Mouse (Mus musculus): ENCODE data around the gene Nhlh1. TPM values are rescaled to one million over a fixed set of nuclear protein-coding genes. Genes with fewer than 3 reads are reported as not detected.

The Nhlh1 gene
- polyA plus RNA-seq, 1 experiment from 2014 or later, result not detected

GRCm38 (mm10) chr1:172082101-172082898 is 24.9 kb upstream of the Nhlh1 start, which contains the start of the genes Copa and Ncstn:
Gene Copa, plus strand, starts transcription at chr1:172082529.
Gene Ncstn, minus strand, starts transcription at chr1:172082795.
- no peaks in the 10 kb centered on the region for H3K27me3 ChIP-seq (replicated peaks; ENCODE audit: control insufficient read depth, insufficient read depth, low read length)
- peak within 1 kb of the TSS; percentile 99 for H3K4me3 ChIP-seq (ENCODE audit: low read depth, low read length)
- H3K9ac ChIP-seq (ENCODE audit: low read length), result peak within 1 kb of the TSS; percentile 91
- ATAC-seq (replicated peaks; ENCODE audit: low FRiP score, low TSS enrichment, low read depth) (peak; percentile 98), DNase-seq (ENCODE audit: low spot score) (peak; percentile 96)
- WGBS, result under 1% methylated on average over 40 of the region's 40 CpGs
- peaks cover 18% of the 10 kb centered on the region; the same call in 1 of the 2 replicates for H3K4me1 ChIP-seq (replicated peaks; ENCODE audit: control insufficient read depth, insufficient read depth, low read length)
- H3K4me2 ChIP-seq (ENCODE audit: low read length), result peak within 1 kb of the TSS; percentile 65
- H3K9me3 ChIP-seq (ENCODE audit: control insufficient read depth, low read length), result no peaks in the 10 kb centered on the region
- peak within 1 kb of the TSS; percentile 76 for H3K27ac ChIP-seq (ENCODE audit: low read depth)
- H3K36me3 ChIP-seq (ENCODE audit: control insufficient read depth, insufficient read depth, low read length), result peaks cover 27% of the 10 kb centered on the region

GRCm38 (mm10) chr1:172077981-172078380 is 20.6 kb upstream of the Nhlh1 start:
- Histone ChIP-seq H3K36me3 (ENCODE audit: control insufficient read depth, insufficient read depth, low read length) (peaks cover 70% of the 10 kb centered on the region), H3K4me1 (replicated peaks; ENCODE audit: control insufficient read depth, insufficient read depth, low read length) (peaks cover 5% of the 10 kb centered on the region; the same call in 1 of the 2 replicates), H3K27ac (ENCODE audit: low read depth) (peak overlapping the region; percentile 60; the same call in 1 of the 2 replicates), H3K4me3 (ENCODE audit: low read depth, low read length) (no peak overlapping the region), H3K4me2 (ENCODE audit: low read length) (no peak overlapping the region), H3K9ac (ENCODE audit: low read length) (no peak overlapping the region), H3K9me3 (ENCODE audit: control insufficient read depth, low read length) (no peaks in the 10 kb centered on the region), H3K27me3 (replicated peaks; ENCODE audit: control insufficient read depth, insufficient read depth, low read length) (no peaks in the 10 kb centered on the region)
- DNase-seq (ENCODE audit: low spot score), result no peak
- ATAC-seq (replicated peaks; ENCODE audit: low FRiP score, low TSS enrichment, low read depth), result no peak
- 62% methylated on average over 5 of the region's 5 CpGs for WGBS

- no peaks in the 10 kb centered on the region for H3K4me1 ChIP-seq (replicated peaks; ENCODE audit: control insufficient read depth, insufficient read depth, low read length)
- 97% methylated on average over 7 of the region's 7 CpGs for WGBS
Measured at GRCm38 (mm10) chr1:172072604-172073003, 15.2 kb upstream of the Nhlh1 start.

GRCm38 (mm10) chr1:172071556-172071955 is 14.2 kb upstream of the Nhlh1 start:
- Histone ChIP-seq H3K27me3 (replicated peaks; ENCODE audit: control insufficient read depth, insufficient read depth, low read length) (no peaks in the 10 kb centered on the region), H3K4me3 (ENCODE audit: low read depth, low read length) (no peak overlapping the region), H3K4me2 (ENCODE audit: low read length) (no peak overlapping the region), H3K36me3 (ENCODE audit: control insufficient read depth, insufficient read depth, low read length) (peaks cover 100% of the 10 kb centered on the region), H3K9ac (ENCODE audit: low read length) (no peak overlapping the region), H3K4me1 (replicated peaks; ENCODE audit: control insufficient read depth, insufficient read depth, low read length) (no peaks in the 10 kb centered on the region), H3K9me3 (ENCODE audit: control insufficient read depth, low read length) (no peaks in the 10 kb centered on the region), H3K27ac (ENCODE audit: low read depth) (no peak overlapping the region)
- WGBS, result 70% methylated on average over 4 of the region's 4 CpGs
- no peak for ATAC-seq (replicated peaks; ENCODE audit: low FRiP score, low TSS enrichment, low read depth)
- no peak for DNase-seq (ENCODE audit: low spot score)

More at GRCm38 (mm10) chr1:172072604-172073003, 15.2 kb upstream of the Nhlh1 start:
- DNase-seq (ENCODE audit: low spot score) (no peak), ATAC-seq (replicated peaks; ENCODE audit: low FRiP score, low TSS enrichment, low read depth) (no peak)
- H3K4me2 ChIP-seq (ENCODE audit: low read length), result no peak overlapping the region
- no peaks in the 10 kb centered on the region for H3K27me3 ChIP-seq (replicated peaks; ENCODE audit: control insufficient read depth, insufficient read depth, low read length)
- no peak overlapping the region for H3K27ac ChIP-seq (ENCODE audit: low read depth)
- no peaks in the 10 kb centered on the region for H3K9me3 ChIP-seq (ENCODE audit: control insufficient read depth, low read length)
- H3K4me3 ChIP-seq (ENCODE audit: low read depth, low read length), result no peak overlapping the region
- peaks cover 100% of the 10 kb centered on the region for H3K36me3 ChIP-seq (ENCODE audit: control insufficient read depth, insufficient read depth, low read length)
- no peak overlapping the region for H3K9ac ChIP-seq (ENCODE audit: low read length)

- Histone ChIP-seq H3K36me3 (ENCODE audit: control insufficient read depth, insufficient read depth, low read length) (peaks cover 100% of the 10 kb centered on the region), H3K4me3 (ENCODE audit: low read depth, low read length) (no peak overlapping the region), H3K27ac (ENCODE audit: low read depth) (no peak overlapping the region), H3K27me3 (replicated peaks; ENCODE audit: control insufficient read depth, insufficient read depth, low read length) (no peaks in the 10 kb centered on the region), H3K9me3 (ENCODE audit: control insufficient read depth, low read length) (no peaks in the 10 kb centered on the region), H3K4me2 (ENCODE audit: low read length) (no peak overlapping the region), H3K9ac (ENCODE audit: low read length) (no peak overlapping the region), H3K4me1 (replicated peaks; ENCODE audit: control insufficient read depth, insufficient read depth, low read length) (no peaks in the 10 kb centered on the region)
- 47% methylated on average over 6 of the region's 6 CpGs for WGBS
- ATAC-seq (replicated peaks; ENCODE audit: low FRiP score, low TSS enrichment, low read depth) (no peak), DNase-seq (ENCODE audit: low spot score) (no peak)
Measured at GRCm38 (mm10) chr1:172070227-172070626, 12.9 kb upstream of the Nhlh1 start.

GRCm38 (mm10) chr1:172064613-172065141 is 7.3 kb upstream of the Nhlh1 start:
- Histone ChIP-seq H3K4me2 (ENCODE audit: low read length) (no peak overlapping the region), H3K9ac (ENCODE audit: low read length) (no peak overlapping the region), H3K4me1 (replicated peaks; ENCODE audit: control insufficient read depth, insufficient read depth, low read length) (no peaks in the 10 kb centered on the region; the same call in 1 of the 2 replicates), H3K36me3 (ENCODE audit: control insufficient read depth, insufficient read depth, low read length) (peaks cover 46% of the 10 kb centered on the region), H3K27ac (ENCODE audit: low read depth) (no peak overlapping the region), H3K4me3 (ENCODE audit: low read depth, low read length) (no peak overlapping the region), H3K27me3 (replicated peaks; ENCODE audit: control insufficient read depth, insufficient read depth, low read length) (no peaks in the 10 kb centered on the region), H3K9me3 (ENCODE audit: control insufficient read depth, low read length) (no peaks in the 10 kb centered on the region)
- ATAC-seq (replicated peaks; ENCODE audit: low FRiP score, low TSS enrichment, low read depth), result no peak
- 71% methylated on average over 13 of the region's 13 CpGs for WGBS
- DNase-seq (ENCODE audit: low spot score), result no peak

GRCm38 (mm10) chr1:172063291-172064023 is 6.1 kb upstream of the Nhlh1 start:
- Histone ChIP-seq H3K4me3 (ENCODE audit: low read depth, low read length) (no peak overlapping the region), H3K4me2 (ENCODE audit: low read length) (no peak overlapping the region), H3K36me3 (ENCODE audit: control insufficient read depth, insufficient read depth, low read length) (peaks cover 34% of the 10 kb centered on the region), H3K27ac (ENCODE audit: low read depth) (no peak overlapping the region), H3K4me1 (replicated peaks; ENCODE audit: control insufficient read depth, insufficient read depth, low read length) (no peaks in the 10 kb centered on the region; the same call in 1 of the 2 replicates), H3K9ac (ENCODE audit: low read length) (no peak overlapping the region), H3K27me3 (replicated peaks; ENCODE audit: control insufficient read depth, insufficient read depth, low read length) (no peaks in the 10 kb centered on the region), H3K9me3 (ENCODE audit: control insufficient read depth, low read length) (no peaks in the 10 kb centered on the region)
- 27% methylated on average over 4 of the region's 4 CpGs for WGBS
- ATAC-seq (replicated peaks; ENCODE audit: low FRiP score, low TSS enrichment, low read depth) (peak; percentile 52; the same call in 1 of the 2 replicates), DNase-seq (ENCODE audit: low spot score) (no peak)

GRCm38 (mm10) chr1:172062101-172062500 is 4.7 kb upstream of the Nhlh1 start:
- Histone ChIP-seq H3K4me3 (ENCODE audit: low read depth, low read length) (no peak overlapping the region), H3K9me3 (ENCODE audit: control insufficient read depth, low read length) (no peaks in the 10 kb centered on the region), H3K36me3 (ENCODE audit: control insufficient read depth, insufficient read depth, low read length) (peaks cover 21% of the 10 kb centered on the region), H3K27ac (ENCODE audit: low read depth) (no peak overlapping the region), H3K27me3 (replicated peaks; ENCODE audit: control insufficient read depth, insufficient read depth, low read length) (no peaks in the 10 kb centered on the region), H3K4me2 (ENCODE audit: low read length) (no peak overlapping the region), H3K9ac (ENCODE audit: low read length) (no peak overlapping the region), H3K4me1 (replicated peaks; ENCODE audit: control insufficient read depth, insufficient read depth, low read length) (no peaks in the 10 kb centered on the region; the same call in 1 of the 2 replicates)
- ATAC-seq (replicated peaks; ENCODE audit: low FRiP score, low TSS enrichment, low read depth), result no peak
- no peak for DNase-seq (ENCODE audit: low spot score)
- WGBS, result 85% methylated on average over 2 of the region's 2 CpGs

All from intestine, embryonic 14.5 days (tissue).